Mouse (Mus musculus) T-helper 1 cell (primary cell): ENCODE data around the gene Olfr998.
"Not testable (repeated sequence)": the region's sequence is repeated elsewhere in the genome, so short reads cannot be mapped to it uniquely, and the experiment has no call there.

Experiments
- in situ Hi-C: fragments of 300-600 bp; cut with MboI, MseI; formaldehyde crosslinking; loops from one replicate; pipeline ENCODE4 v1.15.1; 2025; ENCODE audit warnings: high pct_unique_total_duplicates

The Olfr998 gene

GRCm38 (mm10) chr2:85588648-85589047 is at the start of gene Olfr998:
TSS of gene Olfr998 (plus strand) at chr2:85588948.
- in situ Hi-C loops: not testable (repeated sequence)

GRCm38 (mm10) chr2:85554806-85555205 is 33.9 kb upstream of the Olfr998 start:
- in situ Hi-C loops: no loop called here

- in situ Hi-C loops: loop anchor here (5.0 to 10.0 kb wide), 2 partner anchors 315 to 438 kb away; no protein-coding TSS in a partner anchor
Observed at GRCm38 (mm10) chr2:85560226-85560625, 28.5 kb upstream of the Olfr998 start.

GRCm38 (mm10) chr2:85561187-85561586 is 27.6 kb upstream of the Olfr998 start:
- in situ Hi-C loops: loop anchor here (5.0 to 10.0 kb wide), 2 partner anchors 316 to 439 kb away; no protein-coding TSS in a partner anchor

GRCm38 (mm10) chr2:85578915-85579314 is 9.8 kb upstream of the Olfr998 start, which contains the start of gene Olfr996:
TSS of gene Olfr996 (plus strand) at chr2:85579215.
- in situ Hi-C loops: no loop called here

- in situ Hi-C loops: no loop called here
Observed at GRCm38 (mm10) chr2:85611803-85612202, 23.1 kb downstream of the Olfr998 start, which contains the start of gene Olfr1000. TSS of gene Olfr1000 (minus strand) at chr2:85611903.
